ENCODE assay signal across 8 mouse cellular contexts in the genomic region with DNA sequence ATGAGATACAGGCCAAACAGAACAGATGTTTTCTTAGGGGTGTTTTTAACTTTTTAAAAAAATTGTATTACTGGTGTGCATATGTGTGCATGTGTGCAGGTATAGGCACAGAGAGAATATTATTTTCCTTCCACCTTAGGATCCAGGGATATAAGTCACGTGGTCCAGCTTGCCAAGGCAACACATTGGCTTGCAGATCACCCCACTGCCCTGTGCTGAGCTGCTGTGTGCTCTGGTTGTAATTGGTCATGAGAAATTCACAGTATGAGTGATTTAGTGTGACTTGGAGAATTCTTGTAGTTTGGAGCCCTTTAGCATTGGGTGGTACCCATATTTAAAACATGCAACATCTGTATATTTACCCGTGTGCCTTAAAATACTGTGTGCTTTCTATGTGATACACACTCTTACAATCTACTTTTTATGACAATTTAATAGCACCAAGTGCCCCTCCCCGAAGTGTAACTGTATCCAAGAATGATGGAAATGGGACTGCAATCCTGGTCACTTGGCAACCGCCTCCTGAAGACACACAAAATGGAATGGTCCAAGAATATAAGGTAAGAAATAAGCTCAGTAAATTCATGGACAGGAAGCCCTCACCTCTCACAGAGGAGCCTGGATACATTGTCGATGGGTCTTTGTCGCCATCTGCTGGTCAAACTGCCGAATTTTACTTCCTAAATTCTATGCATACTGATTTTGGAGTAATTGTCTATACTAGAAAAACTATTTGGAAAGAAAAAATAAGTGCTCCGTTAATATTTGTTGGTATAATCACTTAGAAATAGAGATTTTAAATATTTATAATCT.
DNase-seq lines count a peak whose midpoint lies in the region; ATAC-seq and TF ChIP-seq lines count a peak whose summit lies in the region.

No protein-coding gene starts in this region.

- H3K27me3 ChIP-seq in CH12.LX (replicated peaks), result no peaks in the 10 kb centered on the region
- H3K27me3 ChIP-seq in heart, embryonic 10.5 days (ENCODE audit: insufficient read depth, poor library complexity, severe bottlenecking), result no peaks in the 10 kb centered on the region
- H3K27me3 ChIP-seq in liver, embryonic 13.5 days, result no peaks in the 10 kb centered on the region
- H3K27me3 ChIP-seq in neural tube, embryonic 13.5 days, result no peaks in the 10 kb centered on the region

- no peak overlapping the region for H3K9ac ChIP-seq in CH12.LX (ENCODE audit: insufficient read depth, low read depth)
- H3K9ac ChIP-seq in liver, embryonic 13.5 days, result no peak overlapping the region
- H3K9ac ChIP-seq in neural tube, embryonic 13.5 days, result no peak overlapping the region

- in situ Hi-C loops in CH12.LX (cut with MboI; ENCODE audit: low pct_ligation_motif_present, low pct_unique_long_range_greater_than_20kb, low sequenced_read_pairs), result loop anchor here (25.0 kb wide), 1 partner anchor 317 kb away; no protein-coding TSS in a partner anchor

- peak; percentile 37 to 62 for TF ChIP-seq CTCF in CH12.LX (conservative IDR thresholded peaks at IDR 0.05 in 1 of 2, IDR thresholded peaks at IDR 0.05 in 1 of 2; ENCODE audit: low read depth in 2 of 2, low read length in 2 of 2)

- H3K36me3 ChIP-seq in CH12.LX (replicated peaks in 1 of 2; ENCODE audit: control insufficient read depth in 1 of 2, insufficient read depth in 1 of 2, low read length in 1 of 2), result no peaks in the 10 kb centered on the region
- H3K36me3 ChIP-seq in heart, embryonic 10.5 days, result no peaks in the 10 kb centered on the region
- H3K36me3 ChIP-seq in liver, embryonic 13.5 days, result no peaks in the 10 kb centered on the region
- no peaks in the 10 kb centered on the region for H3K36me3 ChIP-seq in neural tube, embryonic 13.5 days

- no peak overlapping the region for H3K27ac ChIP-seq in CH12.LX (ENCODE audit: insufficient read depth, low read depth)
- H3K27ac ChIP-seq in heart, embryonic 10.5 days, result no peak overlapping the region
- no peak overlapping the region for H3K27ac ChIP-seq in liver, embryonic 13.5 days
- H3K27ac ChIP-seq in neural tube, embryonic 13.5 days (replicated peaks), result 0 out of 2 replicates have a peak overlapping the region, but pooled peaks have one; percentile 0

- no peak overlapping the region for H3K4me3 ChIP-seq in CH12.LX (replicated peaks in 1 of 3; ENCODE audit: low read depth in 2 of 3, low read length in 2 of 3, poor library complexity in 1 of 3)
- no peak overlapping the region for H3K4me3 ChIP-seq in heart, embryonic 10.5 days
- H3K4me3 ChIP-seq in liver, embryonic 13.5 days (replicated peaks), result no peak overlapping the region
- no peak overlapping the region for H3K4me3 ChIP-seq in neural tube, embryonic 13.5 days

- peak; percentile 51 for DNase-seq in CH12.LX (ENCODE audit: extremely low read depth)
- peak; percentile 83 for DNase-seq in adrenal gland, postnatal 10 days
- DNase-seq in embryo, embryonic 11.5 days (ENCODE audit: low read depth, low spot score), result peak; percentile 53
- DNase-seq in heart, embryonic 10.5 days (ENCODE audit: low spot score), result peak; percentile 82
- DNase-seq in kidney, postnatal 10 days, result peak; percentile 82
- peak; percentile 3 for DNase-seq in liver, embryonic 13.5 days
- DNase-seq in urinary bladder, adult 2 months (ENCODE audit: low spot score), result peak; percentile 39

- no peak overlapping the region for H3K4me2 ChIP-seq in CH12.LX (ENCODE audit: insufficient read depth, low read depth, poor library complexity, severe bottlenecking)
- no peak overlapping the region for H3K4me2 ChIP-seq in liver, embryonic 13.5 days
- no peak overlapping the region for H3K4me2 ChIP-seq in neural tube, embryonic 13.5 days

- H3K79me2 ChIP-seq in CH12.LX (replicated peaks; ENCODE audit: control insufficient read depth, extremely low read depth, insufficient read depth, poor library complexity, severe bottlenecking), result no peaks in the 10 kb centered on the region; the same call in 1 of the 2 replicates

- H3K4me1 ChIP-seq in CH12.LX (ENCODE audit: control insufficient read depth in 1 of 2, insufficient read depth in 2 of 2), result no peaks in the 10 kb centered on the region
- peaks cover 6% of the 10 kb centered on the region; the same call in 1 of the 2 replicates for H3K4me1 ChIP-seq in heart, embryonic 10.5 days
- H3K4me1 ChIP-seq in liver, embryonic 13.5 days (replicated peaks), result no peaks in the 10 kb centered on the region
- H3K4me1 ChIP-seq in neural tube, embryonic 13.5 days (replicated peaks), result peaks cover 18% of the 10 kb centered on the region

- dilution Hi-C loops in CH12.LX (cut with MboI; ENCODE audit: extremely low pct_ligation_motif_present, extremely low pct_unique_long_range_greater_than_20kb, low sequenced_read_pairs), result no loop called here

- WGBS in heart, embryonic 10.5 days, result 31% methylated on average over 8 of the region's 8 CpGs
- WGBS in liver, embryonic 13.5 days (ENCODE audit: insufficient replicate concordance), result 21% methylated on average over 8 of the region's 8 CpGs
- 30% methylated on average over 8 of the region's 8 CpGs for WGBS in neural tube, embryonic 13.5 days

- TF ChIP-seq RAD21 in CH12.LX (IDR thresholded peaks at IDR 0.05; ENCODE audit: low read depth, low read length), result peak; percentile 69

- TF ChIP-seq EP300 in CH12.LX (IDR thresholded peaks at IDR 0.05; ENCODE audit: low read length), result no peak

- TF ChIP-seq POLR2A in CH12.LX (IDR thresholded peaks at IDR 0.05; ENCODE audit: low read depth, low read length), result no peak

- peaks cover 54% of the 10 kb centered on the region for H3K9me3 ChIP-seq in CH12.LX (replicated peaks; ENCODE audit: low read length)
- no peaks in the 10 kb centered on the region for H3K9me3 ChIP-seq in heart, embryonic 10.5 days
- H3K9me3 ChIP-seq in liver, embryonic 13.5 days (replicated peaks), result no peaks in the 10 kb centered on the region
- no peaks in the 10 kb centered on the region for H3K9me3 ChIP-seq in neural tube, embryonic 13.5 days

- ATAC-seq in liver, embryonic 13.5 days (ENCODE audit: low read depth), result no peak
- peak; percentile 57; the same call in 1 of the 2 replicates for ATAC-seq in neural tube, embryonic 13.5 days (ENCODE audit: low read depth)

TF ChIP-seq in CH12.LX, 34 proteins besides CTCF, POLR2A, EP300 and RAD21:
- TF ChIP-seq BHLHE40 (IDR thresholded peaks at IDR 0.05; ENCODE audit: low read depth, low read length) (no peak), SMC3 (IDR thresholded peaks at IDR 0.05; ENCODE audit: low read depth, low read length) (peak; percentile 50)

Comparison
In these comparisons a context has a peak if more than half of its experiments do, and no peak if none do; other contexts are left out.
1. DNase-seq: peak in every context shown above with its lines; median percentile 83 in adrenal gland, postnatal 10 days; 82 in heart, embryonic 10.5 days; 82 in kidney, postnatal 10 days; 53 in embryo, embryonic 11.5 days; 51 in CH12.LX; 39 in urinary bladder, adult 2 months; 3 in liver, embryonic 13.5 days.